Mouse (Mus musculus) natural killer cell, adult 2 months (primary cell): ENCODE measurements at regions not wholly inside any gene's neighbourhood (a gene's known extent, or its start where the extent isn't known, plus 50 kb on each side); places are given as distances from the start of the nearest gene placed in this dataset.
A peak's percentile ranks its signal among the peaks of the same experiment; 100 is the strongest.
"Not testable (repeated sequence)": the region's sequence is repeated elsewhere in the genome, so short reads cannot be mapped to it uniquely, and the experiment has no call there.

ENCODE experiments used
- DNase-seq, 2 experiments: peaks; one replicate each; pipeline ENCODE4 v3.0.0; 2022; ENCODE audit warnings: low spot score in 2 of 2

- no peak for DNase-seq
These were observed 199.1 kb upstream of the Serp2 start for GRCm38 (mm10) chr14:76755591-76756376.

GRCm38 (mm10) chr14:76753734-76754133 lies 197.0 kb upstream of the Serp2 start:
- DNase-seq, result no peak

- no peak for DNase-seq
These were observed 192.5 kb upstream of the Serp2 start for GRCm38 (mm10) chr14:76749178-76749577.

GRCm38 (mm10) chr14:76748711-76749110 lies 192.0 kb upstream of the Serp2 start:
- no peak for DNase-seq

- no peak for DNase-seq
These were observed 191.1 kb upstream of the Serp2 start for GRCm38 (mm10) chr14:76747814-76748213.

GRCm38 (mm10) chr14:76746282-76746681 lies 189.6 kb upstream of the Serp2 start:
- no peak for DNase-seq

GRCm38 (mm10) chr14:76744674-76745433 lies 188.2 kb upstream of the Serp2 start:
- no peak for DNase-seq

GRCm38 (mm10) chr14:76742297-76742696 lies 185.6 kb upstream of the Serp2 start:
- peak in 1 of 2 experiments; percentile 27 for DNase-seq

- DNase-seq, result no peak
These were observed 183.3 kb upstream of the Serp2 start for GRCm38 (mm10) chr14:76739836-76740597.

- DNase-seq, result no peak
These were observed 179.3 kb upstream of the Serp2 start for GRCm38 (mm10) chr14:76735997-76736396.

GRCm38 (mm10) chr14:76735107-76735506 lies 178.4 kb upstream of the Serp2 start:
- no peak for DNase-seq

GRCm38 (mm10) chr14:76733258-76733823 lies 176.7 kb upstream of the Serp2 start:
- no peak for DNase-seq

GRCm38 (mm10) chr14:76731096-76731986 lies 174.7 kb upstream of the Serp2 start:
- DNase-seq, result no peak

GRCm38 (mm10) chr14:76725844-76726243 lies 169.2 kb upstream of the Serp2 start:
- DNase-seq, result no peak

GRCm38 (mm10) chr14:76725231-76725630 lies 168.5 kb upstream of the Serp2 start:
- DNase-seq, result not testable (repeated sequence)

- no peak for DNase-seq
These were observed 168.1 kb upstream of the Serp2 start for GRCm38 (mm10) chr14:76724826-76725225.

GRCm38 (mm10) chr14:76724395-76724794 lies 167.7 kb upstream of the Serp2 start:
- no peak for DNase-seq

- DNase-seq, result no peak
These were observed 166.9 kb upstream of the Serp2 start for GRCm38 (mm10) chr14:76723551-76723950.

- DNase-seq, result no peak
These were observed 165.6 kb upstream of the Serp2 start for GRCm38 (mm10) chr14:76722297-76722696.

GRCm38 (mm10) chr14:76721751-76722150 lies 165.1 kb upstream of the Serp2 start:
- DNase-seq, result peak in 1 of 2 experiments; percentile 61

GRCm38 (mm10) chr14:76717081-76717480 lies 160.4 kb upstream of the Serp2 start:
- DNase-seq, result no peak
